In genomic region chr4:96718977-96719966, GRCm38 (mm10) we compare ENCODE assay signal across 8 mouse cellular contexts. TPM values are rescaled to one million over a fixed set of nuclear protein-coding genes. Genes with fewer than 3 reads are reported as not detected.
A peak's percentile ranks its signal among the peaks of the same experiment; 100 is the strongest.
DNase-seq lines count a peak whose midpoint lies in the region; ATAC-seq lines count a peak whose summit lies in the region.
"Had no signal": no experiment of that assay in that cellular context is flagged by ENCODE, and none has a peak within 500 bp of the region (broad histone marks: within the 10 kb centered on the region; RNA-seq: fewer than 3 reads in every experiment).

No protein-coding gene starts in this region.

- no peaks in the 10 kb centered on the region for H3K4me1 ChIP-seq in forebrain, embryonic 15.5 days
- H3K4me1 ChIP-seq in neural tube, embryonic 12.5 days: no peaks in the 10 kb centered on the region

- ATAC-seq in forebrain, embryonic 15.5 days (replicated peaks): peak; percentile 94
- peak; percentile 92 for ATAC-seq in neural tube, embryonic 12.5 days (ENCODE audit: low FRiP score, low read depth)

- no peaks in the 10 kb centered on the region for H3K9me3 ChIP-seq in forebrain, embryonic 15.5 days
- no peaks in the 10 kb centered on the region for H3K9me3 ChIP-seq in neural tube, embryonic 12.5 days

- DNase-seq in embryo, embryonic 10 days (ENCODE audit: low spot score): peak; percentile 44
- DNase-seq in layer of hippocampus, postnatal 25 days (ENCODE audit: extremely low spot score in 1 of 2, low spot score in 1 of 2): peak; percentile 20 to 32
- no peak for DNase-seq in spleen, adult 18-20 months
- no peak for DNase-seq in liver
- no peak for DNase-seq in kidney, postnatal 14 days
- DNase-seq: lung, embryonic 14.5 days had no signal

- no peak overlapping the region for H3K9ac ChIP-seq in forebrain, embryonic 15.5 days (replicated peaks)
- no peak overlapping the region for H3K9ac ChIP-seq in neural tube, embryonic 12.5 days
- H3K9ac ChIP-seq: lung, embryonic 14.5 days had no signal

- H3K4me3 ChIP-seq in forebrain, embryonic 15.5 days: no peak overlapping the region
- no peak overlapping the region for H3K4me3 ChIP-seq in neural tube, embryonic 12.5 days

- 10% methylated on average over 4 of the region's 4 CpGs for WGBS in forebrain, embryonic 15.5 days
- WGBS in neural tube, embryonic 12.5 days: 17% methylated on average over 4 of the region's 4 CpGs

- H3K36me3 ChIP-seq in forebrain, embryonic 15.5 days: no peaks in the 10 kb centered on the region
- H3K36me3 ChIP-seq in neural tube, embryonic 12.5 days: no peaks in the 10 kb centered on the region

- H3K27ac ChIP-seq in forebrain, embryonic 15.5 days (replicated peaks): peak overlapping the region; percentile 60
- H3K27ac ChIP-seq in neural tube, embryonic 12.5 days: no peak overlapping the region

- H3K27me3 ChIP-seq in forebrain, embryonic 15.5 days: no peaks in the 10 kb centered on the region
- H3K27me3 ChIP-seq in neural tube, embryonic 12.5 days (replicated peaks): no peaks in the 10 kb centered on the region

- no peak overlapping the region for H3K4me2 ChIP-seq in forebrain, embryonic 15.5 days (replicated peaks)
- no peak overlapping the region for H3K4me2 ChIP-seq in neural tube, embryonic 12.5 days (replicated peaks)
- H3K4me2 ChIP-seq: lung, embryonic 14.5 days had no signal

RNA-seq across cellular contexts. Expression of gene Cyp2j5, which starts 55.3 kb away (rescaled TPM):
- not detected in 2 replicates for polyA plus RNA-seq in forebrain, embryonic 15.5 days (2015; fragmentation: Nextera tagmentation; extraction: Ambion mirVana)
- not detected for total RNA-seq in layer of hippocampus, postnatal 25 days (2021)
- not detected in 2 replicates for polyA plus RNA-seq in neural tube, embryonic 12.5 days (2016; fragmentation: Nextera tagmentation; extraction: Ambion mirVana)
- polyA plus RNA-seq: lung, embryonic 14.5 days had no signal

Comparison
In these comparisons a context has a peak if more than half of its experiments do, and no peak if none do; other contexts are left out.
1. DNase-seq: peak in embryo, embryonic 10 days (single experiment) and layer of hippocampus, postnatal 25 days (2 of 2); none in spleen, adult 18-20 months (0 of 2), liver (single experiment) and kidney, postnatal 14 days (single experiment).